Mouse (Mus musculus) spleen, postnatal 0 days (tissue): Measurements from ENCODE around the gene Vmn2r3. TPM values are rescaled to one million over a fixed set of nuclear protein-coding genes. Genes with fewer than 3 reads are reported as not detected.

Experiments
- polyA plus RNA-seq: library from polyadenylated mRNA; unstranded; fragments of >200 nt; fragmentation: Nextera tagmentation; extraction: Ambion mirVana; gene quantifications from 2 replicates; pipeline ENCODE4 v1.2.1, GENCODE M21; 2015

Gene Vmn2r3
- not detected in 2 replicates for polyA plus RNA-seq

DNA sequence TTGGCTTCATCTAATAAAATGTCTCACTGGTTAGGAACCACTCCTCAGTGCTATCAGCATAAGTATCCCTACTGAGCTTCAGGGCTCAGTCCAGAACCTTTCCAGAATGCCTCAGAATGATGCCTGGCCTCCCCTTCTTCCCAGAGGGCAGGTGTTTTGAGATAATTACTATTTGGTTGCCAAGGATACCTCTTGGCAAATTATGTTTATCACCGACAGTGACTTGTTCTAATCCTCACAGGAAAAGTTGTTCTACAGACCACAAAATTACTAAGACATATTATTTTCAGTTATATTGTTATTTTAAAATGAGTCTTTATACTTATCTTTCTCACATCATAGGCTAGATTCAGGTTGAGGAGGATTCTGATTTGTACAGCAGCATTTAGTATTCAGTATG, at the start of gene Vmn2r3:
TSS of gene Vmn2r3 (minus strand) at position 101 of the 400 bp plus-strand sequence.

Other genes with a start within 250 kb of the Vmn2r3 start
- gene Vmn2r1, start 208.2 kb downstream of the Vmn2r3 start, polyA plus RNA-seq: not detected in 2 replicates
- not detected in 2 replicates for gene Vmn2r2, start 147.8 kb downstream of the Vmn2r3 start, polyA plus RNA-seq
- gene Vmn2r4, start 125.7 kb upstream of the Vmn2r3 start, polyA plus RNA-seq: not detected in 2 replicates
- gene Vmn2r5, start 220.1 kb upstream of the Vmn2r3 start, polyA plus RNA-seq: not detected in 2 replicates